Mouse (Mus musculus): ENCODE results near the gene Mid2. TPM values are rescaled to one million over a fixed set of nuclear protein-coding genes. Genes with fewer than 3 reads are reported as not detected.
A peak's percentile ranks its signal among the peaks of the same experiment; 100 is the strongest.

Mid2 gene
- total RNA-seq, 2 experiments from 2014 or later: 5.0 to 9.4 TPM

DNA sequence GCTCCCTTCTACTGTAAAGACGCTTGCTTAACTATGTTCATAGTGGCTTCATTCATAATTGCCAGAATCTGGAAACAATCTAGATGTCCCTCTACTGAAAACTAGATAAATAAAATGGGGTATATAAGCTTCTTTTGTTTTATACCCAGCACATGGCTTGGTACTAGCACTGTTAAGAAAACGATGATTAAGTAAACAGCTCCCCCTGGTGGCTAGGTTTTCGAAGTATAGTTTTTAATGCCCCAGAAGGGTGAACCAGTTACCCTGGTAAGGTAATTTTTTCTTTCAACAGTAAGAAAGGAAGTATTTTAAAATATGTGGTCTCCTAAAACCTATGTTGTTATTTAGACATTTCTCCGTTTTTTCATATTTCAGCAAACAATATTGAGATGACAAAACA, 58.0 kb downstream of the Mid2 start:
- no peak overlapping the region for H3K27ac ChIP-seq
- H3K4me3 ChIP-seq: no peak overlapping the region
- no peak for DNase-seq
- intact Hi-C loops (cut with DNase I): loop anchor here (5.0 kb wide), 1 partner anchor 230 kb away; no protein-coding TSS in a partner anchor
- TF ChIP-seq CTCF (IDR thresholded peaks at IDR 0.05): peak; percentile 61

DNA sequence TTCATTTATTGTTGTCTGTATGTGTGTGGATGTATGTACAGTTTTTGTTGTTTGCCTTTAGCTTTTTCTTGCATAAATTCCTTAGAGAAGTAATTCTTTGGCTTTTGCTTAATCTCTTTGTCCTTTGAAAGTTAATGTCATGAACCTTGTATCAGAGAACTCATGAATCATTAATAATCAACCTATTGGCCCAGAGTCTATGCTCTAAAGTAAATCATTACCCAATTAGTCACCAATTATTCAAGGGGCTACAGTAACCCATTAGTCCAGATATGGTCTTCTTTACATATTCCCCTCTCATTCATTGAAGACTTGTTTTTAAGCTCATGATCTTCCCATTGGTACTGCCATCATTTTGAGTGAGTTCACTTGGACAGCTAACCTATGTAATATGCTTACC, 74.6 kb downstream of the Mid2 start:
- no peak for TF ChIP-seq CTCF (IDR thresholded peaks at IDR 0.05)
- intact Hi-C loops (cut with DNase I): no loop called here
- H3K27ac ChIP-seq: no peak overlapping the region
- DNase-seq: no peak
- no peak overlapping the region for H3K4me3 ChIP-seq

DNA sequence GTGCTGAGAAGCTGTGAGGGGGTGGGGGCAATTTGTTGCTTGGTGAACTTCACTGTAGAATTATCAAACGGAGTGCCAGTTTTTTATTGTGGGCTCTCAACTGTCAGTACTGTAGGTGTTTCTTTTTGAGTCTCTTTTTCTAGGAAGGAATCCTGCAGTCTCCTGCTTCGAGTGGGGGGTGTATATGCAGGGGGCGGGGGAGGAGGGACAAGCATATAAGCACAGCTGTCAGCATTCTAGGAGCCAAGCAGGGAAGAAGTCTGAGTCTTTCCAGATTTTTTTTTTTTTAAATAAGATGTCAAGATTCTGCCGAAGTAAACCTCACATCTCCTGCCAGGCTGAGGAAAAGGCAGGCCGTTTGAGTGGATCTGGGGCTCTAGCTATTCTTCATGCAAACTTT, 78.8 kb downstream of the Mid2 start:
- intact Hi-C loops (cut with DNase I): no loop called here
- DNase-seq: no peak
- no peak overlapping the region for H3K4me3 ChIP-seq
- TF ChIP-seq CTCF (IDR thresholded peaks at IDR 0.05): no peak
- H3K27ac ChIP-seq: no peak overlapping the region

DNA sequence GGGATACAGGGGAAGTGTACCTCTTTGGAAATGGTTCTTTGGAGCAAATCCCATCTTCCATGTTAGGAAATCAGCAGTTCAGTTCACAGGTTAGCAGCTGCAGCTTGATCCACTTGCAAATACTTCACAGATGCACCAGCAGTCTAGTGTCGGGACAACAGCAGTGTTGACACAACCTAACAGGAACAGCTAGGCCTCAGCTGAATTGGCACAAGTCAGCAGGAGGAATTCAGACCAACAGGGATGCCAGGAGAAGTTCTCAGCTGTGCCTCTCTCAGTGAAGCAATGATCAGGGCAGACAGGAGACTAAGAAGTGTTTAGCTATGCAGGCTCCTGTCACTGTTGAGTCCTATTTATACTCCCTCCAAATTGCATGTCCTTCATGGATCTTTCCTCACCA, 105.4 kb downstream of the Mid2 start:
- Histone ChIP-seq H3K4me3 (no peak overlapping the region), H3K27ac (no peak overlapping the region)
- DNase-seq: peak; percentile 15
- no peak for TF ChIP-seq CTCF (IDR thresholded peaks at IDR 0.05)
- intact Hi-C loops (cut with DNase I): no loop called here

DNA sequence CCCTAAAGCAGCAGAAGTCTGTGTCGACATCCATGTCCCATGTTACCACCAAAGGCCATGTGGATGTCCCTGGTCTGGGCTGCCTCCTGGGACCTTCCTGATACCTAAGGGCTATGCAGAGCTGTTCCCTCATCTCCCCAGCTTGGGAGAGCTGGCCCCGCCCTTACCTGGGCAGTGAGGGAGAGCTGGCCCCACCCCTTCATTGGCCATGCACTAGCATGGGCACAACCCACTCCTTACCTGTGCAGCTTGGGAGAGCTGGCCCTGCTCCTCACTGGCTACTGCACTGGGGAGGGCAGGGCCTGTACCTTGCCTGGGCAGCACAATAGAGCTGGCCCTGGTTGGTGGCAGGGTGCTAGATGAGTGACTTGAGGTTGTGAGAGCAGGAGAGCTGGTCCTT, 140.9 kb downstream of the Mid2 start:
- no peak for DNase-seq
- Histone ChIP-seq H3K27ac (no peak overlapping the region), H3K4me3 (no peak overlapping the region)
- intact Hi-C loops (cut with DNase I): no loop called here
- TF ChIP-seq CTCF (IDR thresholded peaks at IDR 0.05): no peak

DNA sequence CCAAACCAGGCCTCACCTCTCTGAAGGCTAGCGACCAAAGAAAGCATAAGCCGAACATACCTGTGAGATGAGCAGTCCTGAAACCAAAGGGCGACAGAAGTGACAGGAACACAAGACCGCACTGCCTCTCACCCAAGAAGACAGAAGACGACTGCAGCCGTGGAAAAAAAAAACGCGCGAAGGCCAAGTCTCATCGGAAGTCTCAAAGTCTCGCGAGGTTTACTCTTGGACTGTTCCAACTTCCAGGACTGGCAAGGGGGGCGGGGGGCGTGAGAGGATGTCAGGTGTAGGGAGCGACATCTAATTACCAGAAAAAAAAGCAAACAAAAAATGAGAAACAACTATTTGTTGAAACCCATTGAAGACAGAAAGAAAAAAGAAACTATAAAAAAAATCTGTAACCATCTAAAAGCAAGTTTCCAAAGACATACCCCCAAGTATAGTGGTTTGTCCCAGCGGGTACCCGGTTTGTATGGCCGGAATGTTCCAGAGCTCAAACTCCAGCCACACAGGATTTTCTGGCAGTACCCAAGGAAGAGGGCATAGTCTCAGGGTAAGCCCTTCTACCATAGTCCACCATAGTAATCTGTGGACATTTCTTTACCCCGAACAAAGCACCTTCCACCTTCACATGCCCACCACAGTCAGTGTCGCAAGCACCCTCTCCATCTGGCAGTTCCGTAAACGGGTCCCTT, 149.1 kb downstream of the Mid2 start, which contains the start of gene Tex13b:
Tex13b (minus strand) TSS at position 122 of the 695 bp plus-strand sequence.
- intact Hi-C loops (cut with DNase I): no loop called here
- TF ChIP-seq CTCF (IDR thresholded peaks at IDR 0.05): no peak
- no peak within 1 kb of the TSS for H3K27ac ChIP-seq

More for the DNA sequence above, 149.1 kb downstream of the Mid2 start, which contains the start of gene Tex13b:
- DNase-seq: no peak
- no peak within 1 kb of the TSS for H3K4me3 ChIP-seq

Other genes starting within 250 kb of the Mid2 start
- gene Prps1, start 208.0 kb upstream of the Mid2 start, total RNA-seq (2021): 10 to 100 TPM; 33.7 to 38.2 TPM
- 100 to 1,000 TPM; 243 to 420 TPM for gene Tsc22d3, start 63.9 kb upstream of the Mid2 start, total RNA-seq (2021)
- gene Tex13b, start 148.8 kb downstream of the Mid2 start, total RNA-seq (2021): not detected
- gene Vsig1, start 243.0 kb downstream of the Mid2 start, total RNA-seq (2021): not detected